Mouse (Mus musculus): Measurements from ENCODE around the gene Sacm1l.

Gene Sacm1l

DNA sequence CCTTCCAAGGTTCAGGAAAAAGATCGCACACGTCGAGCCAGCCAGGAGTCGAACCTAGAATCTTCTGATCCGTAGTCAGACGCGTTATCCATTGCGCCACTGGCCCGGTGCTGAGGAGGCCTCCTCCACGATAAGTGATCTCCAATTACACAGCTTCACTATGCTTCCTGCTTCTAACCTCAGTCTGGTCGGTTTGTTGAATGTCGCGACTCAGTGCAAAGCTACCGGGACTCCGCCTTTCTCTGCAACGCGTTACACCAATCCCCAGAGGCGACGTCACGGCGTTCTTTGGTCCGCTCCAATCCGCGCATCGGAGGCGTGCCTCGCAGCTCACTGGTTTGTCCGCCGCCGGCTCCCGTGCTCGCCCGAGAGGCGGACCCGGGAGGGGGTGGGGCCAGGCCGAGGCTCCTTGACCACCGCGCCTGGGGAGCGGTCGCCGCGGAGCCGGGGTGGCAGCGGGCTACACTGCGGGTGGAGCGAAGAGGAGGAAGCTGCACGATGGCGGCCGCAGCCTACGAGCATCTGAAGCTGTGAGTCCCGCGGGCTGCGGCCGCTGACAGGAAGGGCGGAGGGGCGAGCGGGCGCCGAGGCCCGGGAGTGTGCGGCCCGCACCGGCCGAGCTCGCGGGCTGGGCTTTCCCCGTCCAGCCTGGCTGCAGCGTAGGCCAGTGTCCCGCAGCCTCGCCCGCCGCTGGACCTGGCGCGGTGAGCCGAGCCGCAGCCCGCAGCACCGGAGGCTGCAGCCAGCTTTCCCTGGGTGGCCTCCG, at the start of gene Sacm1l:
Gene Sacm1l (plus strand): TSS at position 368 of the 766 bp plus-strand sequence.
- peak; percentile 100 for DNase-seq

DNA sequence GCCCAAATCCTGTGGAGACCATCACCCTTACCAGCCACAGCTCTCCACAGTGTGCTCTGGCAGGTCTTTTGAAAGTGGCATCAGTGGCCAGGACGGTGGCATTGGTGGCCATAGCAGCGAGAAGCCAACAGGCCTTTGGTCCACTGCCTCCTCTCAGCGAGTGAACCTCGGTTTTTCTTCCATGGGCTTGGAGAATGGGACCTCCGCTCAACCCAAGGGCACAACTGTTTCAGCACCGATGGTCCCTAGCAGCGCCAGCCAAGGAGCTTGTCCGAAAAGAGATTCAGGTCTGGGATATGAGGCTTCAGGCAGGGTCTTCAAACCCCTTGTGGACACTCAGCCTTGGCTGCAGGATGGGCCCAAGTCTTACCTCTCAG, 49.7 kb upstream of the Sacm1l start:
- DNase-seq: no peak

DNA sequence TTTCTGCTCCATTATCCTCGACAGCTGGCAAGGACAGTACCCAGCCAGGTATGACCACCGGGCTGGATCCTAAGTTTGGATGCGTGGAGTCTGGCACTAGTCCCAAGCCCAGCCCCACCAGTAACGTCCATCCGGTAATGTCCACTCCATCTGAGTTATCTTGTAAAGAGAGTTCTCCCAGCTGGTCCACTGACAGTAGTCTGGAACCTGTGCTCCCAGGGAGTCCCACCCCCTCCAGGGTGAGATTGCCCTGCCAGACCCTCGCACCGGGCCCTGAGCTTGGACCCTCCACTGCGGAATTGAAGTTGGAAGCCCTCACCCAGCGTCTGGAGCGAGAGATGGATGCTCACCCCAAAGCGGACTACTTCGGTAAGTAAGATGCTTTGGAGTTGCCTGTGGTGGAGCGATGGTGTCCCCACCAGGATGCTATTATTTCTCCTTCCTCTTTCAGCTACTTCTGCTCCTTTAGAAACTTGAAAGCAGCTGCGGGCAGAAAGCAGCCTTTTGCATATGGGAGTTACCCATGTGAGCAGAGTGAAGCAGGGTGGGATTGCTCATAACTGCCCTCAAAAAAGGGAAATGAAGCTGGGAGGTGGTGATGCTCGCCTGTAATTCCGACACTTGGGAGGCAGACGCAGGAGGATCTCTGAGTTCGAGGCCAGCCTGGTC, 49.2 kb upstream of the Sacm1l start:
- no peak for DNase-seq

DNA sequence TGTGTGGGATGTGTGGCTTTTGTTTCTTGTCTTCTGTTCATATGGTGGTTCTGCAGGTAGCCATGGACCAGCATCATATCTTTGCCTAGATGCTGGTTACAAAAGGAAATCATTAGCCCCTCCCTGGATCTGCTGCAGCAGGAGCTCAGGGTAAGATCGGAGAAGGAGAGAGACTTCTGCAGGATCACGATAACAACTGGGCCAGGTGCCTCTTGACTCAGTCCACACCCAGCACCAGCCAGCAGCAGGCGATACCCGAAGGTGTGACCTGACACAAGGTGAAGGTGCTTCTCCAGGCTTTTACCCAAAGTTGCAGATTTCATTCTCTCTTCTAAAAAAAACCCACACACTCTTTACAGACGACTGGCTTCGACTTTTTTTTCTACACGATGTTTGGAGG, 48.4 kb upstream of the Sacm1l start:
- no peak for DNase-seq

DNA sequence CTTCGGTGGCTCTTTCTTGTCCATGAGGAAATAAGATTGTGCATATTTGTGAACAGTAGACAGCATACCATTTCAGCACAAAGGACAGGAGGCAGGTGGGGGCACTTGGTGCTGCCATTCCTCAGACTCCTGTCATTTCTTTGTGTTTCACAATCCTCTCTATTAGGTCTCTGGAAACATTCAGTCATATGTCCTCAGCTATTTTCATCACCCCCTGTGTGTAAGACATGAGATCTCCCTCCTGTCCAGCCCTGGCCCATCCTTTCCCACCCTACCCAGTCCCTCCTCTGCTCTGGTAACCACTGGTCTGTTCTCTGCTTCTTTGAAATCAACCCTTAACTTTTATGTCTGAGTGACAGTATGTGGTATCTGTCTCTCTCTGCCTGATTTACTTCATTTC, 46.0 kb upstream of the Sacm1l start:
- DNase-seq: no peak

DNA sequence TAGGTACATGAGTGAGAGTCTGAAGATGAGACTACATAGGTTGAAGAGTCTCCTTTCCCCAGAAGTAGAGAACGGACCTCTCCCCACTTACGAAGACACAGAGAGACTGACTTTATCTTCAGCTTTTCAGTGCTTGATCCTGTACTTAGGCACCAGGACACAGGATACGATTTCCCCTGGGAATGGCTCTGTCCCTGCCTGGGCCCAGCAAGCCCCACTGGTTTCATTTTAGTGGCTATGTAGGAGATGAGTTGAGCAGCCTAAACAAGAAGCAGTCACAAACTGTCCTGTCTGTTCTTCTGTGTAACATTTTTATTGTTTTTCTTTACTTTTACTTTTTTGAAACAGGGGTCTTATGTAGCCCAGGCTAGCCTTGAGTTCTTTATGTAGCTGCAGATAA, 44.7 kb upstream of the Sacm1l start:
- no peak for DNase-seq

DNA sequence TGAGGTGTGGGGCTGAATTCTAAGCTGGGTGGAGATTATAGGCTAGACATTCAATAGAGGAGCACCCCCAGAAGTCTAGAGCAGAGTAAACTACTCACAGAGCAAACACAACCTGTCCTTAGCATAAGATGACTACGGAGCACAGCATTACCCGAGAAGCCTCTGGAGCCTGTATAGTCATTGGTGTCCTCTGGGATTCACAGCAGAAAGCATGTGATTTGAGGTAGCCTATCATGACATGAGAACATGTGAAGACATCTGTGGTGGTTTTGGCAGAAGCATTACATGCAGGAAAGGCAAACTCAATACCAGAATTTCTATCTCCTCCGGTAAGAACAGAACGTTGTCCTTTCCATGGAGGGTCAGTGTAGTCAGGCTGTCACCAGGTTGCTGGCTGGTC, 44.0 kb upstream of the Sacm1l start:
- no peak for DNase-seq

DNA sequence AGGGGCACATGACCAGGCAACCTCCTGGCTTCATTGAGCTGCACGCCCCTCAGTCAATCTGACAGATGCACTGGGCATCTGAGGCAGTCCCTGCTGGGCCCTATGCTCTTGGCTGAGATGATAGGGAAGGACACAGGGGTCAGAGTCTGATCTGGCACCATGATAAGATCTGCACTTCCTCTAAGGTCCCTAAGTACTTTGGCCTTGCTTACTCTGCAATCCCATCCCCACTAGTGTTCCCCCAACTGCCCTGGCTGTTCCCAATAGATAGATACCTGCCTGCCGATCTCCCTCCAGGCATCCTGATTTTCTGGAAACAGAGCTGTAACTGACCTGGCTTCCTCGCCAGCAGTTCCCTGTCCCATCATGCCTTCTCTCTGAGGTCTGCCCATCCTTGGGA, 42.9 kb upstream of the Sacm1l start:
- DNase-seq: no peak

DNA sequence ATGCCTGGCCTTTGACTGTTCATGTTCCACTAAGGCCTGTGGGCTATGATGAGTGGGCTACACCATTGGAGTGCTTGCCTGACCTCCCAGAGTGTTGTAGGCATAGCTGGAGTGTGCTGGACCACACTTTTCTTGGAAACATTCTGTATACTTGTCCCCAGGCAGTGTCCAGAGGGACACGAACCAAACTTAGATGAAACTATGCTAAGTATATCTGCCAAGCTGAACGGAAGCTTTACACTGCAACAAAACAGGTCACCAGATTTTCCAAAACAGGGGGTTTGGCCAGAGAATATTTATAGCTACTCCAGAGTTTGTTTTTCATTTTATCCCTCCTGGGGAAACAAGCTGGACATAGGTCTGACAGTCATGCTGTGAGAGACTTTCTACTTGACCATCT, 40.5 kb upstream of the Sacm1l start:
- no peak for DNase-seq

DNA sequence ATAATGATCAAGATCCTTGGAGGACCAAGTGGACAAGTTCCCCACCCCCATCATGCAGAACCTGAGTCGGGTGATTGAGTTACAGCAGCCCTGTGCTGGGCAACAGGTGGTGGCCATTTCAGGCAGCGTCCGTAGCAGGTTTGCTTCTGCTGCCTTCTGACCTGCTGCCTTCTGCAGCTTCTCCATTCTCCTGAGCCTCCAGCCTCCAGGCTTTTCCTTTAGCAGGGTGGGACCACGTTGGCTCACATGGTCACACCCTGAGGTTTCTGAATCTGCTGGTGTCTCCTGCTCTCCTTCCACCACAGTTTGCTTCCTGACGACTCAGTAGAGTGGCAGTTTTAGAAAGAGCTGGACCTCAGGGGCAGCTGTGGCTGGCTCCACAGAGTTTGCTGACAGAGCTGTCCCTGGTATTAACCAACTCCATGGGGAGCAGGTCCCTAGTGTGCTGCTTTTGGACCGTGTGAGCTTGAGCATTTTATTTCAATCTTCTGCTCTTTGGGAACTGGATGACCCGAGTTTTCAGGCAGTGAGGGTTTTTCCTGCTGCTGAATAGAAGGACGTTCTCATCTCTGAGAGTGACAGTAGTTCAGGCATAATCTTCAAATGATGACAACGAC, 39.7 kb upstream of the Sacm1l start:
- DNase-seq: no peak

DNA sequence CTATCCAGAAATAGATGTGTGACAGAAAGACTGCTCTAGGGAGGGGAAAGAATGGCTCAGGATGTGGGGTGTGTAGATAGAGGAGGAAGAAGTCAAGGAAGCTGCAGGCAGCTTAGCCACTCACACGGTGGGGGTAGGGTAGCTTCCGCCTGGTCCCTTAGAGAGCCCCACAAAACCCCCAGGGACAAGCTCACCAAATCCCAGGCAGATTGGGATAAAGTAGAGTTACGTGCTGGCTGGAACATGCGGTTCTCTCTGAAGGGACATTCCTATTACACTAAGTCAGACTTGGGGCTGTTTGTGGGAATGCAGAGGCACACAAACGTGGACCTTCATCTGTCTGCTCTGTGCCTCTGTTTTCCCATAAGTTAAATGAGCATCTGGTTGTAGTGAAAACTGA, 38.6 kb upstream of the Sacm1l start:
- no peak for DNase-seq

DNA sequence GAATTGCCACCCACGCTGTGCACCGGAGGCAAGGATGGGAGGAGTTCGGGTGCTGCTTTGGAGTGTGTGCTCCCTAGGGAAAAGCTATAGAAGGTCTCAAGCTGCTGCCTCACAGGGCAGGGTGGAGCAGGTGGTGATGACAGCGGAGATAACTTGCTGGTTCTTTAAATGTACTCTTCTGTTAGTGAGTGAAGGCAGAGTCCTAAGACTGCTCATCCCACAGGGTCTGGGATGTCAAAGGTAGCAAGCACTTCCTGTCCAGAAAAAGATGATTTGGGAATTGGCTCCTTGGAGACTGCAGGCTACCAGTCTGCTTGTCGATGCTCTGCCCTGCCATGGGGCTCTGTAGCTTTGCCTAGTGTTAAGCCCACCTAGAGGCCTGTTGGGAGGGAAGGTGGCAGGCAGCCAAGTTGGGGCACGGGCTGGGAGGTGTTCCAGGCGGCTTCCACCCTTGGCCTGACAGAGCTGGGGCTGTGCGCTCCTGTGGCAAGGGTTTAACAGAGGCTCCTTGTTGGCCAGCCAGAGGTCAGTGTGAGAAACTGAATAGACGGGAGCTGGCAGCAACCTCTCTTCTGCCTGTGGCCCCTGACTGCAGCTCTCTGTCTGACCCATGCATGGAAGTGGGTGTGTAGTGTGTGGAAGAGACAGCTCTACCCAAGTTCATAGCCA, 37.5 kb upstream of the Sacm1l start:
- DNase-seq: peak; percentile 76

DNA sequence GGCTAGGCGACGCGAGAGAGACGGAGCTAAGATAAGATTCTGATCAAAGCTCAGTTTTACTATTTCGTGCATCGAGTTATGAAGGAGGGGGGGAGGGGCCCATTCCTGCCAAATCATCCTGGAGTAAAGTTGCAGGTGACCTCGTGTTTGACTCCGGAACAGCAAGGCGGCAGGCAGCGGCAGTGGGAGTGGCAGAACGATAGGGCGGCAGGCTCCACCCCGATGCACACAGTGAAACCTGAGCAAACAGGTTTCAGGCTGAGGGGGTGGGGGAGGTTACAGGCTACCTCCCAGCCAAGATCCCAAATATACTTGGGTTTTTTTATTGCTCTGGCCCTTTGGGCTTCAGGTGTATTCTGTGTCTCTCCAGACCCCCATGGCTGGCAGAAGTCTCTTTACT, 32.9 kb upstream of the Sacm1l start:
- peak; percentile 8 for DNase-seq

DNA sequence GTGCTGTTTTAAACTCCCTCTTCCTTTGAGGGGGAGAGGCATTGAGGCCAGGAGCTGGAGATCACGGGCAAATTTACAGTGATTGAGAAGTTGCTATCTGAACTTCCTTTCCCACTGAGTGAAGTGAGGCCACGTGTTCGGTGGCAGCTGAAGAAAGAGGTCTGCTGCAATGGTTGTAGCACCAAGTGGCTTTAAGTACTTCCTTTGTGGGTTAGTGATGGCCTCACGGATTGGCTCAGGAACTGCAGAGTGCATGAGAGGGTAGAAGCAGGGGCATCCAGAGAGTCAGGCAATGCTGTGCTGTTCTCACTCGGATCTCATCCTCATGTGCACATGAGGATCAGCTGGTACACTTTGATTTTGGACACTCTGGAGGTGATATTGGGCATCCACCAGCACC, 31.7 kb upstream of the Sacm1l start:
- DNase-seq: no peak

DNA sequence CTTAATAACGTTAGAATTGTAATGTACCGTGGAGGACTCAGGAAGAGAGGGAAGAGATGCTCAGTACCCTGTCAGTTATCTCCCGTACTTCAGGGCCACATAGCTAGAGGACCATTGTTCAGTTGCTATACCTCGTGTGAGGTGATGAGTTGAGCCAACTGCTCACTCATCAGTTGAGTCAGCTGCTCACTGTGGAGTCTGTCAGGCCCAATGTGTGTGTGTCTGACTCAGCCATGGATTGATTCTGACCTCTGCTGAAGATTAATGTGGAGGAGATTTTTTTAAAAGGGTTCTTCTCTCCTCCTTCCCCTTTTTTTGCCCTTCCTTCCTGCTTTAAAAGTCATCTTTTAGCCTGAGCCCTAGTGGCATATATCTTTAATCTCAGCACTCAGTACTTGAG, 29.1 kb upstream of the Sacm1l start:
- DNase-seq: no peak

DNA sequence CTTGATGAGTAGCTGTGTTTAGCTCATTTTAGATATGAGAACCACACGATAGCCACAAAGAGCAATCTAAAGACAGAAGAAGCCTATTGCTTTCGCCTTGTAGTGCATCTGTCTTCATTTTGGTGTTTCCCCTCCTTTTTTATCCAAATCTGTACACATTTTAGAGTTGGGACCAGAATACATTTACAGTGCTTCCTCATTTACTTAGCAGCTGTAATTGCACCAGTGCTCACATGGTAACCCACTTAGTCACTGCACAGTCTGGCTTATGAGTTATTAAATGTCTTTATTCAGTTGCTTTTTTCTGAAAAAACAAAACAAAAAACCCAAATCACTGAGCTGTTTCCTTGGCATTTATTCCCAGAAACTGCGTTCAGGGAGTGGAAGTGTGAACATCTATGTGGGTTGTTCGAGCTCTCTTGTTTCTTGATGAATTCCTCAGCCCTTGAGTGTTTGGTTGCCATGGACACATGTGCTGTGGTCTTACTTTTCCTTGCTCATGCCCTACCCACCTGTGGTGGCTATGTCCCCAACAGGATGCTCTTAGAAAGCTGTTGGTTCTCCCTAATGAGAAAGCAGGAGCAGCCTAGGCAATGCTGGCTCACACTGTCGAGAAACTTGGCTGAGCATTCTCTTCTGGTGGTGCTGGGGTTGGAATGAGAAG, 26.3 kb upstream of the Sacm1l start:
- no peak for DNase-seq

DNA sequence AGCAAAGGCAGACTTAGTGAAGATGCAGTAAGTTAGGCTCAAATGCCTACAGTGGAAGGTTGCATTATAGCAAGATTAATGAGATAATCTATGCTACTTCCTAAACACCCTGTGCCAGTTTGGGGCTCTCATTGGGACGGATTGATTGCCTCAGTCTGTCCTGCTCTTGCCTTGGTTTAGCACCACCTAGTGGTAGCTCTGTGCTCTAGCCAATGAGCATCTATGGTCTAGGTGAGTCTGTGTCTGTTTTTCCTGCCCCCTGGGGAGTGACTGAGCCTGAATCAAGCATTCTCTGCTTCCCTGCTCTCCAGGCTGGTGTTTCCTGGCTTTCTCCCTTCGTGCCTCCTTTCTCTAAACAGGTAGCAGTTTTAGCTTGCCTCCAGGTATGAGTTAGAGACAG, 25.2 kb upstream of the Sacm1l start:
- DNase-seq: peak; percentile 82

DNA sequence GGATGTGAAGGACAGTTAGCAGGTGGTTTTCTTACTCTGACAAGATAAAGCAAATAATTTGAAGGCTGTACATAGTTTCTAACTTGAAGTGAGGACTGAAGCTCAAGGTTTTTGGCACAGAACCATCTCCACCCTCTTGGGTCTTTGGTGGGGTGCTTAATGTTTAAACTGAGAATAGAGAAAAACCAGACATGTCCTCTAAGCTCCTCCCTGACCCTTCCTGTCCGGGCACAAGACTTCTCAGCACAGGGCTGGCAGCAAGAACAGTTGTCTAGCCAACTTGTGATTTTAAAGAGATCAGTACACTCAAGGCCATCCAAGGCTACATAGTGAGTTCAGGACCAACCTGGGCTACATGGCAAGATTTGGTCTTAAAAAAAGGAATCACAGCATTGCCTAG, 24.0 kb upstream of the Sacm1l start:
- DNase-seq: no peak

DNA sequence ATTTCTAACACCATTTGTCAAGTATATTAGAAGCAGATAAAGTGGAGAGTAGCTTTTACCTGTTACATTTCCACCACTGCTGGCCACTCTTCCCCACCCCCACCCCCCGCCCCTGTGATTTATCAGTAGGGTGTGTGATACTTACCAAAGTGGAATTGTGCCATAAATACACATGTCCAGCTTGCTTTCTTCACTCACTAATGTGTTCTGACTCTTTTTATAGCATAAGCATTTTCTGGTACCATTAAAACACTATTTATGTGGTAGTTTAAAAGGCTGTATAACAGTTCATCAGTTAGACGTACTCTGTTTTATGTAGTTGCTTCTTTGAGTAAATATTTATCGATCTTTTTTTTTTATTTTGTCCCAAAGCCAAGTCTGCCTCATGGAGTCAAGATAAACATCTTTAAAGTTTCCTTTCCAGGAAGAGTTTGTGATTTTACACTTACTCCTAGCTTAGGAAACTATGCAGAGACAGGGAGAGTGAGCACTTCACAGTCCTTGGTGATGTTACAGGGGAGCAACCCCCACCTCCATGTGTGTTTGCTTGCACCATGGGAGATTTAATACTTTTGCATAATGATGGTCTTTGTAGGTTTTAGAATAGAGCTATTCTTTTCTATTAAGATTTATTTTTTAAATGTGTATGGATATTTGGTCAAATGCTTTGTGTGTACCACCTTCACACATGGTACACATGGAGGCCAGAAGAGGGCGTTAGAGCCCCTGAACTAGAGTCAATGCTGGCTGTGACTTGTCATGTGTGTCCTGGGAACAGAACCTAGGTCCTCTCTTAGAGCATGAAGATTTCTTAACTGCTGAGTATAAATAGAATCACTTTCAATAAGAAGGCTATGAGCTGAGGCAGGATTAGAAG, 23.1 kb upstream of the Sacm1l start:
- DNase-seq: no peak

DNA sequence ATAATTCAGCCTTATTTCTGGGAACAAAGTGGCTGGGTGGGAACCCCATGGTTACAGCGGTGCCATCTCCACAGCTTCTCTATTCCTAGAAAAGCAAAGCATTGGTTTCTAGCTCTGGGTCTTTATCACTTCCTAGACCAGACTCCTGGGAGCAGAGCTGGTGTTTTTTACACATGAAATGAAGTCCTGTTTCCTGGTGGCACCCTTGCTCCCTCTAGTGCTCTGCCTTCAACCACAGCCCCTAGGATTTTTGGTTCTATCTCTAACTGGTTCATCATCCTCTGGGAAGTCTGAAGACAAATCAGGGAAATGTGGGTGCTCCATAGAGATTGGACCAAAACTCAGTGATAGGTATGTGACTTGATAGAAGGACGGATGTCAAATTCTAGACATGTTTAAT, 22.2 kb upstream of the Sacm1l start:
- DNase-seq: no peak

DNA sequence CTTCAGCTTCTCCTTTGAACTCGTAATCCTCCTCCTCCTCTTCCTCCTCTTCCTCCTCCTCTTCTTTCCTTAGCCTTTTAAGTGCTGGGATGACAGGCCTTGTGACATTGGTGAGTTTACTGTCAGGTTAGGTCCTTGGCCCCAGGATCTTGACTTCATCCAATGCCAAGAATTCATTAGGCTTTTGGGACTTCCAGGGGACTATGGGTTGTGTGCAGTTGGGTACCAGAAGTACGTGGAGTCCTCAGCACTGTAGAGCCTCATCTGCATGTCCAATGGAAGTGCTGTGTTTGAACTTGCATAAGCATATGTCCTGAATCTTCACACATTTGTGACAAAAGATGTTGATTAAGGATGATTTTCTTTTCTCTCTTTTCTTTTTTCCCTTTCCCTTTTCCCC, 20.6 kb upstream of the Sacm1l start:
- no peak for DNase-seq
